Mouse (Mus musculus) olfactory bulb, adult 2 months (tissue): ENCODE measurements around the gene Slc34a2. TPM values are rescaled to one million over a fixed set of nuclear protein-coding genes. Genes with fewer than 3 reads are reported as not detected.

Experiments
- H3K27ac ChIP-seq: fragments of 200-500 bp; 2 replicates; pipeline ENCODE4 v1.5.1; 2012; ENCODE audit warnings: low read depth, low read length; ENCODE audit not compliant: insufficient read depth
- H3K4me1 ChIP-seq: fragments of 200-500 bp; 2 replicates; pipeline ENCODE4 v1.6.1; 2012; ENCODE audit warnings: low read length; ENCODE audit not compliant: control insufficient read depth, insufficient read depth
- H3K4me3 ChIP-seq: fragments of 200-500 bp; 2 replicates; pipeline ENCODE4 v1.5.1; 2012; ENCODE audit warnings: mild to moderate bottlenecking, low read depth, low read length, moderate library complexity; ENCODE audit not compliant: insufficient read depth
- CTCF ChIP-seq: fragments of 200-500 bp; IDR thresholded peaks from 2 replicates; pipeline ENCODE4 v1.5.1; 2012; ENCODE audit warnings: low read depth, mild to moderate bottlenecking, low read length, moderate library complexity; ENCODE audit not compliant: insufficient read depth
- POLR2A ChIP-seq: fragments of 200-500 bp; IDR thresholded peaks from 2 replicates; pipeline ENCODE4 v1.6.1; 2012; ENCODE audit warnings: mild to moderate bottlenecking, low read depth, low read length, moderate library complexity; ENCODE audit not compliant: insufficient read depth
- WGBS: fragments of 180-500 bp; shearing (Covaris S2); methylation state at CpG from one replicate; pipeline ENCODE4 v1.1.7; 2018; 5-methylcytosine and 5-hydroxymethylcytosine counted together
- polyA plus RNA-seq: library from polyadenylated mRNA; stranded (reverse); fragments of >200 nt; gene quantifications from 2 replicates; pipeline ENCODE4 v1.2.4, GENCODE M21; 2012; ENCODE audit warnings: low replicate concordance; ENCODE audit not compliant: missing spikeins, insufficient read depth, insufficient read length

Gene Slc34a2
- polyA plus RNA-seq = not detected in 2 replicates

DNA sequence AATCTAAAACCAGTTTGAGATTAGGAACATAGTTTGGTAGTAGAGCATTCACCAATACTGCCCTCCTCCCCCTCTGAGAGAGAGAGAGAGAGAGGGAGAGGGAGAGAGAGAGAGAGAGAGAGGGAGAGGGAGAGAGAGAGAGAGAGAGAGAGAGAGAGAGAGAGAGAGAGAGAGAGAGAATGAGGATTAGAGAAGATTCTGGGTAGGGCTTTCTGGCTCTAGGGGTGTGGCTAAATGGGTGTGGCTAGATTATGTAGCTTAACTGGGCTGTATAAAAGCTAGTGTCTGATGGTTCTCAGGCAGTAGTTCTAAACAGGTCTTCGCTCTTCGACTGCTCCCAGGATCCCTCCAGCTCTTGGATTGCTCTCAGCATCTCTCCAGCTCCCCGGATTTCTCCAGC is at the start of gene Slc34a2:
Gene Slc34a2, plus strand, starts transcription at position 301 of the 400 bp plus-strand sequence.
- TF ChIP-seq CTCF (no peak), POLR2A (no peak)
- 88% methylated on average over 3 of the region's 3 CpGs for WGBS
- H3K4me3 ChIP-seq = no peak within 1 kb of the TSS
- H3K4me1 ChIP-seq = no peaks in the 10 kb centered on the region
- H3K27ac ChIP-seq = no peak within 1 kb of the TSS

DNA sequence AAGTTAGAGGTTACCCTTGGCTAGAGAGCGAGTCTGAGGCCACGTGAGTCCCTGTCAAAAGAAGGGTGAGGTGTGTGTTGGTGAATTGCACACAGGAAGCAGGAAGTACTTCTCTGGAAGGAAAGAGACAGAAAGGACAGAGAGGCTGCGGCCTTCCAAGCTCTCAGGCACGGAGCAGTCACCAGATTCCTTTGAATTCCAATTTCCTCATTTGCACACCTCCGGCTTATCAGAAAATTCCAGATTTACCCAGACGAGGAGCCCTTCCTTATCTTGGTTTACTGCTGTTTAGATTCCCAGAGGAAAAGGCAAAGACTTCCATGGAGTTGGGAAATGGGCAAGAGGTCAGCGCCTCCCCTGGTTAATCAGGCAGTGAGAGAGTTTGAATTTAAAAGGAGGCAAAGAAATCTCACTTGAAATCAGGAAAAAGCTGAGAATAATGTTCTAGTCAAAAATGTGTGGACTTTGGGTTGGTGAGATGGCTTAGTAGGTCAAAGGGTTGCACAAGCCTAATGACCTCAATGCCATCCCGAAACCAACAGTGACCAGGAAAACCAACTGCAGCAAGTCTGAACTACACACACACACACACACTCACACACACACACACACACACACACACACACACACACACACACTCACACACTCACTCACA is 47.1 kb upstream of the Slc34a2 start:
- no peak for TF ChIP-seq POLR2A
- no peak for TF ChIP-seq CTCF

DNA sequence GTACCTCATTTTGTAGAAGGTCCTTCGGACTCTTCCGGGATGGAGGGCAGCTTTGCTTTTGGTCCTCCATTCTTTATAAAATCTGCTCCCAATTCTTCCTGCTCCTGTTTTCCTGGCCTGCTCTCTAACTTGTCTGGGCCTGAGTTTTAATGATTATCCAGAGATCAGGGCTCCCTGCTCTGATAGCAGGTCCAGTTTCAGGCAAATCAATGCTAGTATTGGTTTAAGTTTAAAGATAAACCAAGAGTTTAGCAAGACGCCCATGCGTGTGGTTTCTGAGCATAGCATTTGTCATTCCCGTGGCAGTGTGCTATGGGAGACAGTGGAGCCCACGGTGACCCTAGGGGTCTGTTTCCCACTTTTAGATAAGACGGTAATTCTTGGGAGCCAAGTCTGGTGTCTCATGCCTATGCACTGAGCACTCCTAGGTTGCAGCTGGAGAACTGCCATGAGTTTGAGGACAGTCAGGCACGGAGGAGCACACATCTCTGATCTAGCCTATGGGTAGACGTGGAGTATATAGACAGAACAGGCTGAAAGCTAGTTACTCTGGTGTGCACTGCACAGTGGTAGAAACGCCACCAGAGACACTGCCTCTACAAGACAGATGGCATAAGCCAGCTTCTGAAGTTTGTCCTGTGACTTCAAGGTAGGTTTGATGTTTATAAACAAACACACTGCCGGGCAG is 45.5 kb upstream of the Slc34a2 start:
- TF ChIP-seq CTCF (no peak), POLR2A (no peak)
- Histone ChIP-seq H3K4me1 (peaks cover 5% of the 10 kb centered on the region; the same call in 1 of the 2 replicates), H3K27ac (no peak overlapping the region), H3K4me3 (no peak overlapping the region)
- WGBS = 93% methylated on average over 11 of the region's 11 CpGs

More for the DNA sequence above, 47.1 kb upstream of the Slc34a2 start:
- H3K4me3 ChIP-seq = no peak overlapping the region
- 92% methylated on average over 8 of the region's 8 CpGs for WGBS
- H3K4me1 ChIP-seq = no peaks in the 10 kb centered on the region
- H3K27ac ChIP-seq = no peak overlapping the region

DNA sequence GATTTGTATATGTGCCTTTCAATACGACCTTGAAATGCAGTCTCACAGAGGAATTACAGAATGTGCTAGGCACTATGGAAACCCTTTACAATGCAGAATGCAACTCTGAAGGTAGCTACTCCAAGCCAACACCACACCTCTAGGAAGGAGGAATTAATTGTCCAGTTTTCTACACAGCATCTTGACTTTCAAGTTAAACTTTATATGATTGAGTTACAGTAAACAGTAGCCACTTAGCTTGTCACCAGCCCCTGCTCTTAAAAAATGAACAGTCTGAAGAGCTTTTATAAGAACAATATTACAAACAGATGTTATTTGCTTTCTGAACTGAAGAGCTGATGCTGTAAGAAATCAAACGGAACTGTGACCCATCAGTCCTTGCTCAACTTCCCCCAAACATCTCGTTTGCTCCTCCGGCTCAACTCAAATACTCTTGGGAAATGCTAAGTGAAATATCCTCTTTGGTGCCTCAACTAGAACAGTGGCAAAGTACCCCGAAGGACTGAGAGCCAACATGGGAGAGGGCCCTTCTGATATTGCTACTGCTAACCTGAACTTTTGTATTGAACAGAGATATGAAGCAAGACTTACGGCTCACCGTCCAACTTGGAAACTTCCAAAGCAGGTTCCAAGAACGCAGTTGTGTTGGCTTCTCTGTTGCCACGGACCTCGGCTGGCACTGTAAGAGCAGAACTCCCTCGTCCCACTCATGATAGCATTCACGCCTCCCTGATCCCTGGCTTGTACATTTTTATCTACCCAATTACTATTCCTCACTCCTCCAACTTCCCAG is 44.2 kb upstream of the Slc34a2 start:
- 86% methylated on average over 12 of the region's 12 CpGs for WGBS
- H3K27ac ChIP-seq = no peak overlapping the region
- H3K4me1 ChIP-seq = peaks cover 5% of the 10 kb centered on the region; the same call in 1 of the 2 replicates
- no peak overlapping the region for H3K4me3 ChIP-seq
- TF ChIP-seq POLR2A (no peak), CTCF (no peak)

GRCm38 (mm10) chr5:52995461-52995860 is 42.4 kb upstream of the Slc34a2 start:
- 98% methylated on average over 4 of the region's 4 CpGs for WGBS
- Histone ChIP-seq H3K4me1 (peaks cover 5% of the 10 kb centered on the region; the same call in 1 of the 2 replicates), H3K27ac (no peak overlapping the region), H3K4me3 (no peak overlapping the region)
- TF ChIP-seq CTCF (no peak), POLR2A (no peak)

- Histone ChIP-seq H3K4me1 (peaks cover 5% of the 10 kb centered on the region; the same call in 1 of the 2 replicates), H3K4me3 (no peak overlapping the region), H3K27ac (no peak overlapping the region)
- 67% methylated on average over 3 of the region's 3 CpGs for WGBS
- no peak for TF ChIP-seq POLR2A
- TF ChIP-seq CTCF = no peak
These were observed 41.7 kb upstream of the Slc34a2 start for GRCm38 (mm10) chr5:52996145-52996544.

GRCm38 (mm10) chr5:52996601-52997000 is 41.3 kb upstream of the Slc34a2 start:
- Histone ChIP-seq H3K4me3 (no peak overlapping the region), H3K27ac (no peak overlapping the region), H3K4me1 (peaks cover 5% of the 10 kb centered on the region; the same call in 1 of the 2 replicates)
- no peak for TF ChIP-seq CTCF
- no peak for TF ChIP-seq POLR2A
- 28% methylated on average over 8 of the region's 8 CpGs for WGBS

GRCm38 (mm10) chr5:52997032-52997431 is 40.8 kb upstream of the Slc34a2 start:
- WGBS = 69% methylated on average over 11 of the region's 11 CpGs
- Histone ChIP-seq H3K4me3 (no peak overlapping the region), H3K27ac (no peak overlapping the region), H3K4me1 (peaks cover 5% of the 10 kb centered on the region; the same call in 1 of the 2 replicates)
- TF ChIP-seq CTCF = no peak
- TF ChIP-seq POLR2A = no peak
